Mouse (Mus musculus): ENCODE results near the gene Pipox. TPM values are rescaled to one million over a fixed set of nuclear protein-coding genes. Genes with fewer than 3 reads are reported as not detected.

Gene Pipox
- total RNA-seq (2021), result under 1 TPM in 1 of 2 experiments, not detected in 1; 0.16 TPM
- long read RNA-seq, experiment 1, result 0 reads
- long read RNA-seq, experiment 2, result 0 reads

DNA sequence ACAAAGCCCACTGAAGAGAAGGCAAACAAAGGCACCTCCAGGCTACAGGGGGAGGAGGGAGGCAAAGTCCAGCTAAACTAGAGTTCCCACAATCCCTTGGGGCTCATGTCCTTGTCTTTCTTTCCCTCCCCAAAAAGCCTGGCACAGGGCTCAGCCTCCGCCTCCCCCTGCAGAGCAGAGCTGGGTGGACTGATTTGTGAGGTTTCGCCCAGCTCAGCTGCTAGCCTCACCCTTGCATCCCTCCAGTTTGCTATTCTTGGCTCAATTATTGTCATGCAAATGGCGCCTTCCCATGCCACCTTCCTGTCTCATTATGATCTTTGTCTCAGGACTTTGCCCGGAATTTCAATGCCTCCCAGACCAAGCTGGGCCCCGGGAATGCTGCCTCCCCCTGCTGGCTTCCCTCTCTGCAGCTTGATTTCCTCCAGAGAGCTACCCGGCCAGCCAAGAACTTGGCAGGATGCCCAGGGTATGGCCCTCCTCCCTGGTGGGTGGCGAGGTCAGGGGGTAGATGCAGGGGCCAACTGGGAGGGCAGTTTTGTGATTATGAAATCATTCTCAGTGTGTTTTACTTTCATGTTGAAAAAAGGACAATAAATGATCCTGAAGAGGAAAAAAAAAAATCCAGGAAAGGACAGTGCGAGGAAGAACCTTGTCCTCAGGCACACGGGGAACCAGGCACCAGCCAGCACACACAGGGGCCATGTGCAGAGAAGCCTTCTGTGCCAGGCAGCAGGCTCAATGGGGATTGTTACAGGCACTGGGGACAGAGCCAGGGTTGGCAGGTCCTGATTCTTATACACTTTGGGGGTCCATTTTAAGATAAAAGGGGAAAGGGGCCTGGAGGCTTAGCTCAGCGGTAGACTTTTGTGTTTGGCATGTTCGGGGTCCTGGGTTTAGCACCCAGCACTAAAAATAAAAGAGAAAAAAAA is at the start of gene Pipox:
TSS of gene Pipox (minus strand) at position 310 of the 932 bp plus-strand sequence.
- peak; percentile 69 for DNase-seq

DNA sequence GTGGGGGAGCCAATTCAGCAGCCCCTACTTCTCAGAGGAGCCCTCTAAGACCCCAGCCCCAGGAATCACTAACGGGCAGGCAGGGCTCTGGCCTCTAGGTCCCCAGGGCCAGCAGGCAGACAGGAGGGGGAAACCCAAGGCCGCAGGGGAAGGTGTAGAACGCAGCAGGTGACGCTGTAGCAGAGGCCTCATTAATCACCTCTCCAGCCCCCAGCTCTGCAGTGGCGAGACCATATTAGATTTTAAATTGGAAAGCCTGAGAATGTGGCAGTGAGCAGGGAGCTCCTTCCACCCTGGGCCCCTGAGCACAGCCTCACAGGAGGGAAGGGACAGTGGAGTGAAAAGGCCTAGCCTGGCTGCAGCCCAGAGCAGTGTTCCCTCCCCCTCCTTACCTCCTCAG is 48.3 kb upstream of the Pipox start:
- no peak for DNase-seq

DNA sequence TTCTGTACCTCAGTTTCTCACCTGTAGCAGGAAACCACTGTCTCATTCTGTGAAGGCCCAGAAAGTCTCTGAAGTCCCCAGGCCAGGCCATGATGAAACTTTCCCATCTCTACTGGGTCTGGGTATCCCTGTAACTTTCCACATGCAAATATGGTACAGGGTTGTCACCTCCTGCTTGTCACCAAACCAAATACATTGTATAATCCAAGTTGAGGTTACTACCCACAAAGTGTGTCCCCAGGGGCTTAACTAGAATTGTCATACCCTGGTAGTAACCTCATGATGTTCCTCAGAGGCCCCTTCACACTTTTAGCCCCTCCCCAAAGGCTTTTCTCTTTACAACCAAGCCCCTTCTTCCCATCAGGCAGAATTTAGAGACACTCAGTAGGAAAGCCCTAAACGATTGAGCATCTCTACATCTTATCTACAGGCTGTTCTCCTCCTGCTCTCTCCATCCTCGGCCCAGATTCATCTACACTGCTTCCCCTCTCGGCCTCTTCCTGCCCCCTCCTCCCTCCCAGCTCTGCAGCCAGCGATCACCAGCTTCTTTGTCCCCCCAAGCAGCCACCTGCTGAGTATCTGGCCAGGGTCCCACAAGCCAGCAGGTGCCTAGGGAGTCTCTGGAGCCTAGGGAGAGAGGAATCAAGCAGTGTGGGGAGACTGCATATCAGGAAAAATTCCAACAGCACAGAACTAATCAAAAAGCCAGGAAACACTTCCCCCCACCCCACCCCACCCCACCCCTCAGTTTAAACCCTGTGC is 43.9 kb upstream of the Pipox start:
- DNase-seq, result no peak

DNA sequence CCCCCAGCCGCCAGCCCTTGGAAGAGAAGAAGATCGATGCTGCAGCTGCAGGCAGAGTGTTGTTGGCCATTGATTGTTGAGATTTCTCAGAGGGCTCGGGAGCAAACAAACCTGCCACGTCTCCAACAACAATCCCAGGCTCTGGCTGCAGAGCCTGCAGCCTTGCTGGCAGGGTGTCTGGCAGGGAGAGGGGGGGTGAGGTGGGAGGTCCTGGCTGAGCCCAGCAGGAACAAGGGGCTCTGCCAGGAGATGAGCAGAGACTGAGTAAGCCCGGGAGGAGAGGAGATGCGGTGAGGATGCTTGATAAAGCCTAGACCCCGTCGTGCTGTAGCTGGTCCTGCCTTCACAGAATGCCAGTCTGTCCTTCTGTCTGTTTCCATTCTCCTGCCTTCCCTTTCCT is 43.0 kb upstream of the Pipox start:
- DNase-seq, result no peak

DNA sequence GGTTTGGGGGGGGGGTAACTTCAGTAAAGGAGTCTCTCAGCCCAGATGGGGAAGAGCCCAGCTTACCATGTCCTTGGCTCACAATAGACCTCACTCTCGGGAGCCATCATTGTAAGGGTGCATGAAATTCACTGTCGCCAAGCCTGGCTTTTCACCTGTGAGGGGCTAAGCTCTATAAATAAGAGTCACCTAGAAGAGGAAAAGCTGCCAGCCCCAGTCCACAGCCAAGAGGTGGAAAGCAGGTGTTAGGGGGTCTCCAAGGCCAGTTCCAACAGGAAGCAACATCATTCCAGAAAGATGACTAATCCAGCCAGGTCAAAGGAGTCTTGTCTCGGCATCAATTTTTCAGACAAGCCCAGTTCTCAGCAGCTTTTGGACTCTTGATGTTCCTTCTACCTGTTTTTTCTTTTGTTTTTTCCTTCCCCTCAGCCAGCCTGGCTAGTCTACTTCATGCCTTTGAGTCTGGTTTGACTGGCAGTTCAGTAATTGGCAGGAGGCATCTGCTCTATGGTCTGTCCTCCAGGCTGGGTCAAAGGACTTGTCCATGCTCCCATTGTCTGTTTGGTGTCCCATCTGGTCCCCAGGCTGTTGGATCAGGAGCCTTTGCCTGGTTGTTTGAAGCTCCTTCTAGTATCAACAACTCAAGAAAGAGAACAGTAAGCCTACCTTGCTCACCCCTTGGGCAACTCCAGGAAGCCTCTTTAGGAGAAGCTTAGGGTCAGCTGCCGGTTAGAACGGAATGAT is 40.8 kb upstream of the Pipox start:
- DNase-seq, result no peak

DNA sequence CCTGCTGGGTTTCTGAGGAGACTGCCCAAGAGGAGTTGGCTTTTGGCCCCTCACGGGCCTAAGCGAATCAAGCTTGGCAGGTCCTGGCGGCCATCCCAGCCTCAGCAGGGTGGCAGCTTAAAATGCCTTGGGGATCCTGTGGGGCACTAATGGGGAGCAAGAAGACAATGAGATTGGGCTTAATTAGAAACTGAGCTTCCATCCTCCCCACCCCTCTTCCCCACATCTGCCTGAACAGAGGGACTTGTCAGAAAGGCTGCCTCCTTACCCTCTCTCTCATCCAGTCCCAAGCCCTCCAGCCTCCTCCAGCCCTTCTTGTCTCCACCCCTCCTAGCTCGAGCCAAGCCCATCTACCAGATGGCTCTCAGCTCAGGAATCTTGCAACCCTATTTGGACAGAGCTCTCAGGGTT is 40.2 kb upstream of the Pipox start:
- no peak for DNase-seq

DNA sequence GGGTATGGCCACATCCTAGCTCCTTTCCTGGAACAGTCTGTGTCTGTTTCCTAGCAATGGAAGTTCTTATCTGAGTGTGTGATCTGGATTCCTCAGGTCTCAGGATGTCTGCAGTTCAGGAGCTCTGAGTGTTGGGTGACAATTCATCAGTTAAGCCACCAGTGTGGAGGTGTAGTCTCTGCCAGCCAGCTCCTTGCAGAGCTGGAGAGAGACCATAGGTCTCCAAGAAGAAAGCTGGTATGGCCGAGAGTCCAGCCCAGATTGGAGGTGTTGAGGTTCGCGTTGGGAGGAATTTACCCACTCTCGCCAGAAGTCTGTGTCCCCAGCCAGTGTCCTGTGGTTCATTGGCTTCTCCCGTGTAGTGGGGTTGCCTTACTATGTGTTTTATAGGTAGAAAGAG is 38.7 kb upstream of the Pipox start:
- DNase-seq, result no peak

DNA sequence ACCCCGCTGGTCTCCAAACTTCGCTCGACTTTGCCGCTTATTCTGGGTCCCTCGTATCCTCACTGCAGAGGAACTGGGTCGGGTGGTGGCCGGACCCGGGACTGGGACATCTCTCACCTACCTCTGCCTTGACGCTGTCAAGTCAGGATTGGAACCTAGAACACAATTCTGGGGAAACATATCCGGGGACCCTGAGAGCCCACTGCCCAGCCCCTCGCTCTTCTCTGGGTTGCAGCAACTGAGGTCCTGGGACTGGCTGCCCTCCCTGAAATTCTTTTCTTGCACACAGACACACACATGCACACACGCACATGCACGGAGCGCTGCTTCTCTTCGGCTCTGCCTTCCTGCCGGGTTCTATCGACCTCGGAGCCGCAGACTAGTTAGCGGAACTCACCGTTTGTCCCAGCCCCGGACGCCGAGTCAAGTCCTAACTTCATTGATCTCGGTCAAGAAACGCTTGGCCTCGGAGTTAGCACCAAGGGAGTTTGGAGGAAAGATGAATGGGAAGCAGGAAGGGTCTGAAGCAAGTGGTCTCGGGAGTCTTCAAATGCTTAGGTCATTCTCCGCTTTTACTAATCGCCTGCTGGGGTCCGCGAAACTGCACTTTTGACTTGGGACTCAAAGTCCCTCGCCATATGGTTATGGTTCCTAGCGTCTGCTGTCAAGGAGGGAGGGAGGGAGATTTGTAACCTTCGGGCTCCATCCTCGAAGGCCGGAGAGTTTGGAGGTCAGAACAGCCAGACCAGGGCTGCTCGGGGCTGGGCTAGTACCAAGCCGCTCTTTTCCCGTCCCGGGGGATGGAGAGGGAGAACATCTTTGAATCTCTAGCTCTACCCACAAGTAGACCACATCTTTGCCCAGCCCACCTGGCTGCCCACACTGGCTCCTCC is 37.9 kb upstream of the Pipox start:
- no peak for DNase-seq

DNA sequence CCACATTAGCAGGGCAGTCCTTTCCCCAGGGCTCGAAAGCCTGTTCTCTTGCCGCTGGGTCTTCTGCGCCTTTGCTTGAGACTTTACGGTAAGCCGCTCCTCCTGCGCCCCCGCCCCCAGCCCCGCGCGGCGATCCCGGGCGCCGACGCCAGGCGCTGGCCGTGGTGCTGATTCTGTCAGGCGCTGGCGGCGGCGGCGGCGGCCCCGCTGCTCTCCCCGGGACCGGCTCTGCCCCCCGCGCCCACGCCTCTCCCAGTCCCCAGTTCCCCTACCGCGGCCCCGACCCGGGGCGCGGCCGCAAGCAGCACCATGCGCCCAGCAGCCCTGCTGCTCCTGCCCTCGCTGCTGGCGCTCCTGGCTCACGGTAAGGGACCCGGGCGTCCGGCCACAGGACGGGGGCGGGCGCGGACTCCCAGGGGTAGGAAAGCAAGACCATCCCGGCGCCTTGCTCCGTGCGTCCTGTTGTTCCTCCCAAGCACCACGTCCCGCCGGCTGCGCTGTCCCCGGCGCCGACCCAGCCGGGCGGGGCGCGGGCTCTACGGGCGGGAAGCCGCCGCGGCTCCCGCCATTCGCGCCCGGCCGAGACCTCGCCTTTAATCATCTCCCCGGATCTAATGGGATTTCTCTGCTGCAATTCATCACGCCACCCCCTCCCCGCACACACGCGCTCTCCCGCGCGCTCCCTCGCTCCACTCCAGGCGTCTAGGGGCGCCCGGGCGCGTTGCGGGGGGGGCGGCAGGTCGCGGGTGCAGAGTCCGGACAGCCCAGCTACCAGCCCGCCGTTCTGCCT is 37.0 kb upstream of the Pipox start, which contains the start of gene Sez6:
TSS of gene Sez6 (plus strand) at position 50 of the 790 bp plus-strand sequence.
- peak; percentile 75 for DNase-seq

DNA sequence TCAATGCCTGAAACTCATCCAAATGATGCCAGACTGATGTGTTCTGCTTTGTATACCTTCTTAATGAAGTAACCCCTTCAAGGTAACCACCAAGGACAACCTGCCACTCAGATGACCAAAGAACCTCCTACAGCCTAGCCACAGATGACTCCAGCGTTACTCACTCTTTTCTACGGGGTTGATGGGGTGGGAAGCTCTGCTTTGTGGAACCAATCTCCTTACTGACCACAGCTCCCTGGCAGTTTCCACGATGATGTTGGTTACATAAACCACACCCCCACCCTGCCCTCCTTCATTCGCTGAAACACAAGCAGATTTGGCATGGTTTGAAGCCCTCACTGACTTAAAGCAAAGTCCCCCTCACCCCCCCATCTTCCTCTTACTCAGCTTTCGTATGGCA is 33.9 kb upstream of the Pipox start:
- DNase-seq, result no peak

DNA sequence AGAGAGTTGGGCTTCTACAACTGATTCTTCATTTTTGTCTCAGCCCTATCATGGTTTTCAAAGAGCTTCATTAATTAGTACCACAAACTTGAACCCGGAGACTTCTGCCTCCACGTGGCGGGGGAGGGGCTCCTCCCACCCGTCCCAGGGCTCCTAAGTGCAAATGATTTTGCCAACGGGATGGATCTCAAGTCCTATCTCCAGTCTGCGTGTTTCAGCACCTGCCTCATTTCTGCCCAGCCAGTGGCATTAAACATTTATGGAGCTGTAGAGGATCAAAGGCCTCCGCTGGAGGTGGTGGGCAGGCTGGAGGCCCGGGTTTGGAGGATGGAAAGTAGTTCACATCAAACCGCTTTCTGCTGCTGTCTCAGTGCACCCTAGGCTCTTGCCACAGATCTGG is 32.8 kb upstream of the Pipox start:
- no peak for DNase-seq

DNA sequence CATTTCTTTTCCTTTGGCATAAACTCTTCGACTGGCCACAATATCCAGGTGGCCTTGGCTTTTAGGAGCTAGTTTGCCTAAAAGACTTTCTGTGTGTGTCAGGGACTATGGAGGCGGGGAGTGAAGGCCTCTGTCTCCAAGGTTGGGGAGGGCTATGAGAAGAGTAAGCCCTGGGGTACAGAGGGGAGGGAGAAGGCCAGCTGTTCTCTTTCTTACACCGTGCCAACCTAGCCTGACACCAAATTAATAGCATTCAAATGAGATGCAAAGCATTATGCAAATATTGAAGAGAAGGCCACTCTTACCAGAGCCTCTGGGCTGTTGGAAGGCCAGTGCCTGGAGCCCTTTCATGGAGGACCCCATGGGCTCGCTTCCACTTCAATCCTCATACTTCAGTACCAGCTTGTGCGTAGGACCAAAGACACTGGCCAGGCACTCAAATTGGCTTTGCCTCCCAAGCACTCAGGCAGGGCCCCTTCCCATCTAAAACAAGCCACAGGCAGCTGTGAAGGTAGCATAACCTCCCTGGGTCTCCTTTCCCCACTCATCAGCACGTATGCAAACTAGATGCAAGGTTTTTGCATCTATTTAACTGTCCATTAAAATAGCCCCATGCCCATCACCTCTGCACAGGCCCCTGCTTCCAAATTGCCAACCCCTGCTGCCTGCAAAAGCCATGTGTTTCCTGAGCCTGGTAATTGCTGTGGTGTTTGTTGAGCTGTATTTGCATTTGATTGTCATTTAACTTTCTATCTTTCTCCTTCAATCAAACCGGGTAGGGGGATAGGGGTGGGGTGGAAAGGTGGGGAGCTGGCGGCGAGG is 32.2 kb upstream of the Pipox start:
- DNase-seq, result no peak

DNA sequence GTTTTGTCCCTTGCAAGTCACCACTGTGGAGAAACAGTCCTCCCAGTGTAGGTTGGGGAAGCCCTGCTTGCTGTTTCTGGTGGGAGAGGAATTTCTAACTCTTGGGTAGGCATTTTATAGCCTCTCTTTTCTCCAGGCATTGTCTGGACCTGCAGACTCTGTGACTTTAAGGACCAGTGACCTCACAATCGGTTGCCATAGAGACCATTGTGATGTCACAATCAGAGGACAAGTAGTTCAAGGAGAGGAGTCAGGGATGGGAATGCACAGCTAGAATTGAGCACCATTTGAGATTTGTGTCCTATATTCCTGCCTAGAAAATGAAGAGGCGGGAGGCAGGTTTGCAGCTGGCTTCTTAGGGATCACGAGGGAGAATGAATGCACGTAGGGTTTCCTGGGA is 29.4 kb upstream of the Pipox start:
- no peak for DNase-seq

DNA sequence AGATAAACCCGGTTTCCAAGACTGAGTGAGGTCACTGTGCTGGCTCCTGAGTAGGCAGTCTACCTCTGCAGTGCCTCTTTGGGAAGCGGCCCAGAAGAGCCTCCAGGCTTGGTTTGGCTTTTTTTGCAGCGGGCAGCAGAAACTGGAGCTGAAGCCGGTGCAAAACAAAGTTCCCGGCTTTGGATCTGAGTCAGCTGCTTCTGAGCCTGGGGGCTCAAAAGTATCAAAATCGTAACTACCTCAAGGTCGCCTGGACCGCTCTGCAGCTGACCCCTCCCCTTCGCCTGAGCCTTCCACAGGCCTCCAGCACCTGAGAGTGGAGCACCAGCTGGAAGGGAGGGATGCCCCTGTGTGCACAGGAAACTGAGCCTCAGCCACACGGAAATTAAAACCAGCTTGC is 23.3 kb upstream of the Pipox start:
- no peak for DNase-seq

DNA sequence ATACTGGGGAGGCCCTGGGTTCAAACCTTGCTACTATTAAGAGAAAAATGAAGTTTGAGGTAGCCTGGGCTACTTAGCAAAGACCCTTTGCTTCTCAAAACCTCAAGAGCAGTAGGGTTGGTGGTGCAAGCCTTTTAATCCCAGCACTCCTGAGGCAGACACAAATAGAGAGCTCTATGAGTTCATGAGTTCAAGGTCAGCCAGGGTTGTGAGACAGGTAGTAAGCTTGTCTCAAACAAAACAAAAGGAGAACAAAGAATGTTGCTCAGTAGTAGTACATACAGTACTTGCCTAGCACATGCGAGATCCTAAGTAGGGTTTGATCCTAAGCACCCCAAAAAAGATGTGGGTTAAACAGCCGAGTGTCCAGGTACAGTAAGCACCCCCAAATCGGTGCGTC is 22.8 kb upstream of the Pipox start:
- DNase-seq, result no peak

DNA sequence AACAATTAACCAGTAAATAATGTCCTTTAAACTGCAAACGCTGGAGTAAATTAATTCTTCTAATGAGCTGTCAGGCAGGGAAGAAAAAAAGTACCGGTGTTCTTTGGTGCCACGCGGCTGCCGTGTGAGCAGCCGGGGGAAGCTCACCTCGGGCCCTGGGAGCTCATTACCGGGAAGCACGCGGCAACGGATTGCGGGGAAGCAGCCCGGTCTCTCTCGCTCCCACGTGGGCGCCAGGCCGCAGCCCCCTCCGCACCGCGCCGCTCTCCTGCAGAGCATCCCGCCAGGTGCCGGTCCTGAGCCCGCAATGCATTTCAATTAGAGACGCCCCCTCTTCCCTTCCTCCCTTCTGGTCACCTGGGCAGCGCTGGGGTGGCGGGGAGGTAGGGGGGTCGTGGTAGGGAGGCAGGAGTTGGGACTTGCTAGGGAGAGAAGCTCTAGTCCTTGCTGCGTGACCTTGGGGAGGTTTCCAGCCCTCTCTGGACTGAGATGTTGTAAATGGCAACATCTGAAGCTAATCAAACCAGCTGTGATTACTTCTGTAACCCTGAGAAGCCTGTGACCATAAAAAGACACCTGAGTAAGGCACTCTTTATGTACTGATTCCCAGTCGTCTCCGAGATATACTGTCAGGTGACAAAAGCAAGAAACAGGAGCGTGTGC is 20.8 kb upstream of the Pipox start:
- DNase-seq, result no peak

DNA sequence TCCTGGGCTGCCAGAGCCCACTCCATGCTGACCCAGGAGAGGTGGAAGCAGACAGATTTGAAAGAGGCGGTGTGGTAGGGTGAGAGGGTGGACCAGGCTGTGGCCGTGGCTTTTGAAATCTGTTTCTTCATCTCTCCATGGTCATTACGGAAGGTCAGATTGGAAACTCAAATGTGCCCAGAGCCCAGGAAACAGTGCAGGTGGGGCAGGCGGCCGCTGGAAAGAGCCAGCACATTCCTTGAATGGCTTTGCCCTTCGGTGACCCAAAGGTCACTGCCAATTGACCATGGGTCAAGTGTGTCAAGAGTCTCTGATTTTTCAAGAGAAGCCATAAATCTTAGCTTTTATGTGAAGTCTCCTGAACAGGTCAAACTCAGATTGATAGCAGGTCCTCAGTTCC is 19.6 kb upstream of the Pipox start:
- no peak for DNase-seq

DNA sequence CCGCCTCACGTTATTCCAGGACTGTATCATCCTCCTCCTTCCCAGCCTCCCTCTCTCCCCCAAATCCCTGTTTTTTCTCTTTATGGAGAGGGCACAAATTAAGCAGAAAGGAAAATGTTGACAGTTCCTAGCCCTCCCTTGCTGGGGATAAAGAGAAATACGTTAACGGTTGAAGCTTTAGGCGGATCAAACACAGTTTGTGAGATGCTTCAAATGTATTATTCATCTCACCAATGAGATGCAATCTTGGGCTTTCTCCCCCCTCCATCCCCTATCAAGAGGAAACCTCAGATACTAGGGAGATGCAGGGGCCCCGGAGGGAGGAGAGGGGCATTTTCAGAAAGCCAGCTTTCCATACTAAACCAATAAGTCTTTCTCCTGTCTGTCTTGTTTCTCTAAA is 15.9 kb upstream of the Pipox start:
- DNase-seq, result no peak

DNA sequence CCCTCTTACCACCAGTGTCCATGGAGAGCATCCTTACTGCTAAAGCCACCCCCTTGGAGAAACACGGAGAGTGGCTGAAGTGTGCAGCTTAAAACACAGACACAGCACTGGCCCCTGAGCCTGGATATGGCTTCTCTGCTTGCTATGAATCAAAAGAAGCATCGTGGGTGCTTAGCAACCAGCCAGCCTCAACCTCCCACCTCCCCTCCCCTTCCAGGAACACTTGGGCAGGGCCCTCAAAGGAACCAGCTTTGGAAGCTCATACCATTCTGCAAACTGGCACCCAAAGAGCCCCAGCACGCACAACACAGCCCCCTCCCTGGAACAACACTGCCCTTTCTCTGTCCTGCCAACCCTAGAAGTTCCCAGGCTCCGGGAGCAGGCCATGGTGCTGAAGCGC is 15.5 kb upstream of the Pipox start:
- no peak for DNase-seq

Measured in gastrocnemius, postnatal 25 days (tissue).